Mouse (Mus musculus) olfactory bulb, adult 2 months (tissue): ENCODE measurements at regions not wholly inside any gene's neighbourhood (a gene's known extent, or its start where the extent isn't known, plus 50 kb on each side); places are given as distances from the start of the nearest gene placed in this dataset.
"Not testable (repeated sequence)": the region's sequence is repeated elsewhere in the genome, so short reads cannot be mapped to it uniquely, and the experiment has no call there.

Experiments
- H3K27ac ChIP-seq: fragments of 200-500 bp; 2 replicates; pipeline ENCODE4 v1.5.1; 2012; ENCODE audit warnings: low read depth, low read length; ENCODE audit not compliant: insufficient read depth
- H3K4me1 ChIP-seq: fragments of 200-500 bp; 2 replicates; pipeline ENCODE4 v1.6.1; 2012; ENCODE audit warnings: low read length; ENCODE audit not compliant: control insufficient read depth, insufficient read depth
- H3K4me3 ChIP-seq: fragments of 200-500 bp; 2 replicates; pipeline ENCODE4 v1.5.1; 2012; ENCODE audit warnings: mild to moderate bottlenecking, low read depth, low read length, moderate library complexity; ENCODE audit not compliant: insufficient read depth
- CTCF ChIP-seq: fragments of 200-500 bp; IDR thresholded peaks from 2 replicates; pipeline ENCODE4 v1.5.1; 2012; ENCODE audit warnings: low read depth, mild to moderate bottlenecking, low read length, moderate library complexity; ENCODE audit not compliant: insufficient read depth
- POLR2A ChIP-seq: fragments of 200-500 bp; IDR thresholded peaks from 2 replicates; pipeline ENCODE4 v1.6.1; 2012; ENCODE audit warnings: mild to moderate bottlenecking, low read depth, low read length, moderate library complexity; ENCODE audit not compliant: insufficient read depth
- WGBS: fragments of 180-500 bp; shearing (Covaris S2); methylation state at CpG from one replicate; pipeline ENCODE4 v1.1.7; 2018; 5-methylcytosine and 5-hydroxymethylcytosine counted together

- Histone ChIP-seq H3K4me1 (no peaks in the 10 kb centered on the region), H3K4me3 (no peak overlapping the region), H3K27ac (no peak overlapping the region)
- TF ChIP-seq CTCF: no peak
- no peak for TF ChIP-seq POLR2A
- 80% methylated on average over 3 of the region's 3 CpGs for WGBS
These were observed 223.6 kb upstream of the Egfl6 start for GRCm38 (mm10) chrX:166809165-166809564.

GRCm38 (mm10) chrX:166808207-166808606, 222.7 kb upstream of the Egfl6 start:
- TF ChIP-seq CTCF (no peak), POLR2A (no peak)
- 84% methylated on average over 5 of the region's 5 CpGs for WGBS
- Histone ChIP-seq H3K4me1 (no peaks in the 10 kb centered on the region), H3K4me3 (no peak overlapping the region), H3K27ac (no peak overlapping the region)

GRCm38 (mm10) chrX:166805957-166806356, 220.4 kb upstream of the Egfl6 start:
- H3K27ac ChIP-seq: no peak overlapping the region
- WGBS: 74% methylated on average over 1 of the region's 1 CpGs
- TF ChIP-seq CTCF: no peak
- H3K4me3 ChIP-seq: no peak overlapping the region
- no peaks in the 10 kb centered on the region for H3K4me1 ChIP-seq

- no peak overlapping the region for H3K4me3 ChIP-seq
- H3K27ac ChIP-seq: no peak overlapping the region
- no peaks in the 10 kb centered on the region for H3K4me1 ChIP-seq
- 62% methylated on average over 4 of the region's 4 CpGs for WGBS
- no peak for TF ChIP-seq CTCF
- TF ChIP-seq POLR2A: no peak
These were observed 220.0 kb upstream of the Egfl6 start for GRCm38 (mm10) chrX:166805480-166805879.

GRCm38 (mm10) chrX:166803246-166803645, 217.7 kb upstream of the Egfl6 start:
- no peaks in the 10 kb centered on the region for H3K4me1 ChIP-seq
- TF ChIP-seq POLR2A (no peak), CTCF (no peak)
- H3K4me3 ChIP-seq: no peak overlapping the region
- no peak overlapping the region for H3K27ac ChIP-seq
- WGBS: 56% methylated on average over 6 of the region's 6 CpGs

DNA sequence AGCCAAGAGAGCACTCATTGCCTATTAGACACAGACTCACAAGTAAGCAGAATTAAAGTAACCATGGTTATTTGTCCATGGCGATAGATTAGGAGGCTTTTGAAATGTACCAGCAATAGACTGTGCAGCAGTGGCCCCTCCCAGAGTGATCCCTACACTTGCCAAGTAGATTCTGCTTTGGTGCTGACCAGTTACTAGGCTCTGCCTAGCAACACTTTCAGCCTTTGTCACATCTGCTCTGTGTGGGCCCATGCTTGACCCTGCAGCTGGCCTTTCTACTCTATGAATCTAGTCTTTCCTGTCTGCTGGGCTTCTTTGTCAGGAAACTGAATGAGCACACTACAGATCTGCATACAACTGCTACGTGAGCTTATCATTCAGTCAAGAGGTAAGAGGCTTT, 215.5 kb upstream of the Egfl6 start:
- H3K27ac ChIP-seq: no peak overlapping the region
- no peak for TF ChIP-seq CTCF
- TF ChIP-seq POLR2A: no peak
- no peaks in the 10 kb centered on the region for H3K4me1 ChIP-seq
- 73% methylated on average over 2 of the region's 2 CpGs for WGBS
- no peak overlapping the region for H3K4me3 ChIP-seq

- 87% methylated on average over 2 of the region's 2 CpGs for WGBS
- H3K27ac ChIP-seq: no peak overlapping the region
- TF ChIP-seq POLR2A (no peak), CTCF (no peak)
- no peak overlapping the region for H3K4me3 ChIP-seq
- H3K4me1 ChIP-seq: no peaks in the 10 kb centered on the region
These were observed 210.1 kb upstream of the Egfl6 start for GRCm38 (mm10) chrX:166795651-166796050.

DNA sequence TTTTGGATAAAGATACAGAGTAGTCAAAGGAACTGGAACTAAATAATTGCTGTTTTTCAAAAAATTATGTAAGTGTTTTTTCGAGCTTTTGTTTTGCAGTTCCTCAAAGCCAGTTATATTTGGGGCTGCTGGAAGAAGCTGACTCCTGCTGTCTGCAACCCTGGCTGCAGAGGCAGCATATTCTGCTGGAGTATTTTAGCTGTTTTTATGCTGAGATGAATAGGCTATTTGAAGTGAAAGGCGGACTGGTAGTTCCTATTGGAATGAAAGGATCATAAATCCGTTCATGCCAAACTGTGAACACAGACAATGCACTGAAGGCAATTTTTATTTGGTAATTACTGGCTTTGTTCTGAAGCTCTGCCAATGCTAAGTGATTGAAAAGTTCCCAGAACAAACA, 203.5 kb upstream of the Egfl6 start:
- WGBS: 27% methylated on average over 3 of the region's 3 CpGs
- H3K27ac ChIP-seq: no peak overlapping the region
- no peak for TF ChIP-seq CTCF
- no peak for TF ChIP-seq POLR2A
- H3K4me1 ChIP-seq: no peaks in the 10 kb centered on the region
- H3K4me3 ChIP-seq: no peak overlapping the region

DNA sequence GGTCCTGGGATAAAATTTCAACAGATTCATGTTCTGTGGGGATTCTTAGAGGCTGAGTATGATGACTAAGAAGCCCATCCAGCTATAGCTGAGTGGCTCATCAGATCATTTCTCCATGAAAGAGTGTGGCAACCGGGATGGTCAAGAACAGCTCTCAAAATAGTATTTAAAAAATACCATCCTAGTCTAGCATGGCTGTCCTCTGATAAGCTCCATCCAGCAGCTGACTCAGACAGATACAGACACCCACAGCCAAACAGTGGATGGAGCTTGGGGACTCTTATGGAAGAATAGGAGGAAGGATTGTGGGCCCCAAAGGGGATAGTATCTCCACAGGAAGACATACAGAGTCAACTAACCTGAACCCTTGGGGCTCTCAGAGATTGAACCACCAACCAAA, 201.6 kb upstream of the Egfl6 start:
- H3K4me3 ChIP-seq, H3K27ac ChIP-seq, H3K4me1 ChIP-seq: not testable (repeated sequence)
- WGBS: 94% methylated on average over 1 of the region's 1 CpGs

DNA sequence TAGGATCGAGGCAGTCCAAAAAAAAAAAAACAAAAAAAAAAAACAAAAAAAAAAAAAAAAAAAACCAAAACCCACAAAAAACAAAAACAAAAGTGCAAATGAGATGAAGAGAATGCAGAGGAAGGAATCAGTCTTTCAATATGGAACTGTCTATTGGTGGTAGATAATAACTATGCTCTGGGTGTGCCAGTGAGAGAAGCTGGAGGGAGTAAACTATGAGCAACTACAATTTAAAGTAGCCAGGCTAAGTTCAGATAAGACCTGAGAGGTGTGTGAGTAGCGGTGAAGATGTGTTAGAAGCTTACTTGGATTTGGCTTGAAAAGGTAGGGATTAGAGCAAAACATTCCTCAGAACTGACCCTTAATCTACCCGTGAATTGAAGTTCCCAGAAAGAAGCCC, 200.1 kb upstream of the Egfl6 start:
- no peak for TF ChIP-seq POLR2A
- TF ChIP-seq CTCF: no peak
- H3K4me1 ChIP-seq: no peaks in the 10 kb centered on the region

GRCm38 (mm10) chrX:166783377-166783776, 197.9 kb upstream of the Egfl6 start:
- no peaks in the 10 kb centered on the region for H3K4me1 ChIP-seq
- TF ChIP-seq POLR2A (no peak), CTCF (no peak)
- H3K27ac ChIP-seq: no peak overlapping the region
- no peak overlapping the region for H3K4me3 ChIP-seq
- WGBS: 85% methylated on average over 2 of the region's 2 CpGs

More for the DNA sequence above, 200.1 kb upstream of the Egfl6 start:
- Histone ChIP-seq H3K4me3 (no peak overlapping the region), H3K27ac (no peak overlapping the region)
- 86% methylated on average over 3 of the region's 3 CpGs for WGBS
